ENCODE assay signal across 17 mouse cellular contexts in the genomic region with DNA sequence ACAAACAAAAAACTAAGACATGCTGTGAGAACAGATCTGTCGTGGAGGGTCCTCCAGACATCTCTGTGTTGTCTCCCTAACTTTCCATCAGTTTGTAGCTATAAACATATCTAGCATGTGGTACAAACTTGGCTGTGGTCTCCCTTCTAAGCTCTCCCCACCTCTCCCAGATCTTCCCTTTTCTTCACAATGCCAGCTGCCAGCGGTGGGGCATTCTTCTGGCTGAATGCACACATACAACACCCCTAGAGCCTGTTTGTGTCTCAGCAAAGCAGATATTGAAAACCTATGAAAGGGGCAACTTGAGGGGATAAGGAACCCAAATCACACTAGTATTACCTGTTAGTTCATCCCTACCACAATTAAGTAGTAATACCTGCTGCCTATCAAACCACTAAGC.
DNase-seq lines count a peak whose midpoint lies in the region; ATAC-seq and TF ChIP-seq lines count a peak whose summit lies in the region.
"Had no signal": no experiment of that assay in that cellular context is flagged by ENCODE, and none has a peak within 500 bp of the region (broad histone marks: within the 10 kb centered on the region; RNA-seq: fewer than 3 reads in every experiment).

No protein-coding gene starts in this region.

- peak; percentile 84; the same call in 1 of the 2 replicates for ATAC-seq in embryonic facial prominence, embryonic 14.5 days (ENCODE audit: low read depth)
- ATAC-seq: forebrain, embryonic 14.5 days; forebrain, postnatal 0 days had no signal

- H3K27me3 ChIP-seq in embryonic facial prominence, embryonic 14.5 days (replicated peaks; ENCODE audit: control insufficient read depth, insufficient read depth, low read length): 0 out of 2 replicates have a peak, but pooled peaks cover 7% of the 10 kb centered on the region
- H3K27me3 ChIP-seq in embryonic facial prominence, embryonic 10.5 days (replicated peaks; ENCODE audit: low read depth, poor library complexity, severe bottlenecking): 0 out of 2 replicates have a peak, but pooled peaks cover 10% of the 10 kb centered on the region
- H3K27me3 ChIP-seq: forebrain, embryonic 12.5 days had no signal

- TF ChIP-seq CTCF in brain, embryonic 14.5 days (IDR thresholded peaks at IDR 0.05; ENCODE audit: borderline replicate concordance, extremely low read depth, insufficient read depth, insufficient read length): no peak

- no peaks in the 10 kb centered on the region for H3K9me3 ChIP-seq in embryonic facial prominence, embryonic 14.5 days (ENCODE audit: control insufficient read depth, low read length)
- H3K9me3 ChIP-seq in embryonic facial prominence, embryonic 10.5 days: no peaks in the 10 kb centered on the region
- H3K9me3 ChIP-seq: embryonic facial prominence, embryonic 13.5 days; forebrain, embryonic 12.5 days had no signal

- no peak for TF ChIP-seq POLR2A in brain, embryonic 14.5 days (IDR thresholded peaks at IDR 0.05; ENCODE audit: borderline replicate concordance, extremely low read depth, insufficient read depth, insufficient read length, poor library complexity, severe bottlenecking)

- no peak overlapping the region for H3K4me2 ChIP-seq in embryonic facial prominence, embryonic 14.5 days (ENCODE audit: low read depth, low read length)
- H3K4me2 ChIP-seq: embryonic facial prominence, embryonic 13.5 days; forebrain, embryonic 12.5 days had no signal

- no peaks in the 10 kb centered on the region for H3K36me3 ChIP-seq in embryonic facial prominence, embryonic 14.5 days (ENCODE audit: control insufficient read depth, insufficient read depth, low read length)
- H3K36me3 ChIP-seq in embryonic facial prominence, embryonic 10.5 days (replicated peaks): no peaks in the 10 kb centered on the region
- H3K36me3 ChIP-seq: embryonic facial prominence, embryonic 13.5 days; forebrain, embryonic 12.5 days had no signal

- H3K4me1 ChIP-seq in embryonic facial prominence, embryonic 14.5 days (ENCODE audit: control insufficient read depth, insufficient read depth, low read length): no peaks in the 10 kb centered on the region
- peaks cover 11% of the 10 kb centered on the region for H3K4me1 ChIP-seq in embryonic facial prominence, embryonic 10.5 days

- no peak overlapping the region for H3K9ac ChIP-seq in embryonic facial prominence, embryonic 14.5 days (ENCODE audit: low read depth, low read length)
- H3K9ac ChIP-seq: embryonic facial prominence, embryonic 13.5 days; forebrain, embryonic 12.5 days; forebrain, postnatal 0 days had no signal

- DNase-seq in embryonic facial prominence, embryonic 14.5 days (ENCODE audit: low spot score): no peak
- no peak for DNase-seq in embryonic facial prominence, embryonic 10.5 days (ENCODE audit: low spot score)
- DNase-seq in left cerebral cortex, postnatal 4 days: peak; percentile 45
- no peak for DNase-seq in left cerebral cortex, postnatal 10 days (ENCODE audit: extremely low spot score in 1 of 2, low spot score in 2 of 2)
- DNase-seq in brain, embryonic 14.5 days (ENCODE audit: low read depth): peak; percentile 55
- DNase-seq in heart, adult 18-20 months: no peak
- DNase-seq: adrenal gland, adult 2 months; adrenal gland, postnatal 10 days; adrenal gland, postnatal 25 days; cerebellum, adult 11-12 months; cerebellum, adult 2 months; cerebellum, adult 9-11 months; cerebellum, postnatal 25 days; forebrain, postnatal 0 days had no signal

- no peak overlapping the region for H3K27ac ChIP-seq in embryonic facial prominence, embryonic 14.5 days (replicated peaks; ENCODE audit: low read depth, low read length)
- no peak overlapping the region for H3K27ac ChIP-seq in embryonic facial prominence, embryonic 10.5 days (replicated peaks)
- H3K27ac ChIP-seq: embryonic facial prominence, embryonic 13.5 days; forebrain, embryonic 12.5 days had no signal

- intact Hi-C loops in left cerebral cortex, postnatal 4 days (cut with DNase I): no loop called here
- intact Hi-C loops in left cerebral cortex, postnatal 10 days (cut with DNase I): no loop called here

- 85% methylated on average over 2 of the region's 2 CpGs for WGBS in embryonic facial prominence, embryonic 14.5 days
- 68% methylated on average over 2 of the region's 2 CpGs for WGBS in embryonic facial prominence, embryonic 10.5 days

- no peak overlapping the region for H3K4me3 ChIP-seq in embryonic facial prominence, embryonic 14.5 days (ENCODE audit: low read depth, low read length)
- H3K4me3 ChIP-seq in embryonic facial prominence, embryonic 10.5 days: no peak overlapping the region
- H3K4me3 ChIP-seq: embryonic facial prominence, embryonic 13.5 days; forebrain, embryonic 12.5 days had no signal

Comparison
In these comparisons a context has a peak if more than half of its experiments do, and no peak if none do; other contexts are left out.
1. DNase-seq: peak in left cerebral cortex, postnatal 4 days (single experiment) and brain, embryonic 14.5 days (single experiment); none in embryonic facial prominence, embryonic 14.5 days (single experiment), embryonic facial prominence, embryonic 10.5 days (single experiment), left cerebral cortex, postnatal 10 days (0 of 2) and heart, adult 18-20 months (0 of 2).